Mouse (Mus musculus): Measurements from ENCODE around the gene Angptl8. TPM values are rescaled to one million over a fixed set of nuclear protein-coding genes. Genes with fewer than 3 reads are reported as not detected.

Gene Angptl8
- total RNA-seq, 1 experiment: not detected

- Histone ChIP-seq H3K36me3 (ENCODE audit: control insufficient read depth, insufficient read depth, low read length, poor library complexity, severe bottlenecking) (peaks cover 34% of the 10 kb centered on the region), H3K9me3 (ENCODE audit: control insufficient read depth, insufficient read depth, low read depth, low read length) (no peaks in the 10 kb centered on the region), H3K4me1 (ENCODE audit: control insufficient read depth in 2 of 2, insufficient read depth in 2 of 2, low read length in 2 of 2, poor library complexity in 1 of 2) (peaks cover 4 to 32% of the 10 kb centered on the region in 2 experiments; a peak in 3 of 4 replicates), H3K9ac (ENCODE audit: insufficient read depth, low read depth, low read length, poor library complexity, severe bottlenecking) (peak overlapping the region; percentile 56), H3K27ac (ENCODE audit: insufficient read depth, low read depth, low read length, poor library complexity, severe bottlenecking) (peak overlapping the region; percentile 92), H3K4me3 (ENCODE audit: insufficient read depth in 1 of 2, low read depth in 1 of 2, low read length in 2 of 2, poor library complexity in 1 of 2, severe bottlenecking in 1 of 2) (peak overlapping the region; percentile 30 to 62; a peak in 3 of 4 replicates)
- in situ Hi-C loops (cut with MboI; ENCODE audit: low sequenced_read_pairs in 2 of 2, unreplicated experiment in 2 of 2): no loop called here
- no peak for DNase-seq (ENCODE audit: low read depth, low spot score)
- TF ChIP-seq MAFK (IDR thresholded peaks at IDR 0.05; ENCODE audit: insufficient read depth, low read depth, low read length) (no peak), ZNF384 (IDR thresholded peaks at IDR 0.05; ENCODE audit: low read depth, low read length) (no peak), ZC3H11A (IDR thresholded peaks at IDR 0.05; ENCODE audit: borderline replicate concordance, low read depth, low read length) (no peak), CHD2 (IDR thresholded peaks at IDR 0.05; ENCODE audit: low read depth, low read length) (no peak), HCFC1 (IDR thresholded peaks at IDR 0.05; ENCODE audit: borderline replicate concordance, insufficient read depth, low read length) (no peak)
Observed at GRCm38 (mm10) chr9:21847926-21848325, 12.6 kb downstream of the Angptl8 start.

DNA sequence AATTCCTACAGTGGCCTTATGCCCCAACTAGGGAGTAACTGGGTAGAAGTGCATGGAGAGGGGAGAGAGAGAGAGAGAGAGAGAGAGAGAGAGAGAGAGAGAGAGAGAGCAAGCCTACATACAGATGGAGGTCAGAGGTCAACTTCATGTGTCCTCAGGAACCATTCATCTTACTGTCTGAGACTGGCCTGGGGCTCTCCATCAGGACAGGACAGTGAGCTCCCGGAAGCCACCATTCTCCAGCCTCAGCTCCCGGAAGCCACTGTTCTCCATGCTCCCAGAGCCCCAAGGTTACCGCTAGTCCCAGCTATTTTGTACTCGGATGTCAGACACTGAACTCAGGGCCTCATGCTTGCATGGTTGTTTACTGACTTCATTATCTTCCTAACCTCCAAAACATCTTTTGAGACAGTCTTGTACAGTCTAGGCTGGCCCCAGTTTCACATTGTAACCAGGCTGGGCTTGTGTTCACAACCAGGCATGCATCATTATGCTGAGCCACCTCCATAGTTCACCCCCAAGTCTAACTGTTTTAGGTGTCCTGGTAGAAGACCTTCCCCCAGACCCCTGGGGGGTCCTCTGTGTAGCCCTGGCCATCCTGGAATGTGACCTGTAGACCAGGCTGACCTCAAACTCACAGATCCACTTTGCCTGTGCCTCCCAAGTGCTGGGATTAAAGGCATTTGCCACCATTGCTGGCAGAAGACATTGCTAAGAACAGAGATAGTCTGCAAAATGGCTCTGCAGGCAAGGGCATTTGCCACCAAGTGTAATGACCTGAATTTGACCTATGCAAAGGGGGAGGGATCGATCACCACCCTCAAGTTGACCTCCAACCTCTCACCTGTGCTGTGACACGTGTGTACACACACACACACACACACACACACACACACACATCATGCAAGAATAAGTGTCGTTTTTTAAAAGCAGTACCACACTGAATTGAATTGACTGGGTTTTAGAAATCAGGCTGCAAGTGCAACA lies 14.7 kb downstream of the Angptl8 start:
- TF ChIP-seq ZC3H11A (IDR thresholded peaks at IDR 0.05; ENCODE audit: borderline replicate concordance, low read depth, low read length) (no peak), ZNF384 (IDR thresholded peaks at IDR 0.05; ENCODE audit: low read depth, low read length) (no peak), HCFC1 (IDR thresholded peaks at IDR 0.05; ENCODE audit: borderline replicate concordance, insufficient read depth, low read length) (no peak)
- H3K4me3 ChIP-seq (ENCODE audit: insufficient read depth in 1 of 2, low read depth in 1 of 2, low read length in 2 of 2, poor library complexity in 1 of 2, severe bottlenecking in 1 of 2): peak overlapping the region; percentile 31 to 49
- H3K36me3 ChIP-seq (ENCODE audit: control insufficient read depth, insufficient read depth, low read length, poor library complexity, severe bottlenecking): peaks cover 18% of the 10 kb centered on the region
- no peak for DNase-seq (ENCODE audit: low read depth, low spot score)
- in situ Hi-C loops (cut with MboI; ENCODE audit: low sequenced_read_pairs in 2 of 2, unreplicated experiment in 2 of 2): no loop called here
- peak overlapping the region; percentile 12; the same call in 1 of the 2 replicates for H3K9ac ChIP-seq (ENCODE audit: insufficient read depth, low read depth, low read length, poor library complexity, severe bottlenecking)
- peaks cover 4 to 32% of the 10 kb centered on the region in 2 experiments; a peak in 3 of 4 replicates for H3K4me1 ChIP-seq (ENCODE audit: control insufficient read depth in 2 of 2, insufficient read depth in 2 of 2, low read length in 2 of 2, poor library complexity in 1 of 2)
- peak overlapping the region; percentile 74; the same call in 1 of the 2 replicates for H3K27ac ChIP-seq (ENCODE audit: insufficient read depth, low read depth, low read length, poor library complexity, severe bottlenecking)
- no peaks in the 10 kb centered on the region for H3K9me3 ChIP-seq (ENCODE audit: control insufficient read depth, insufficient read depth, low read depth, low read length)

DNA sequence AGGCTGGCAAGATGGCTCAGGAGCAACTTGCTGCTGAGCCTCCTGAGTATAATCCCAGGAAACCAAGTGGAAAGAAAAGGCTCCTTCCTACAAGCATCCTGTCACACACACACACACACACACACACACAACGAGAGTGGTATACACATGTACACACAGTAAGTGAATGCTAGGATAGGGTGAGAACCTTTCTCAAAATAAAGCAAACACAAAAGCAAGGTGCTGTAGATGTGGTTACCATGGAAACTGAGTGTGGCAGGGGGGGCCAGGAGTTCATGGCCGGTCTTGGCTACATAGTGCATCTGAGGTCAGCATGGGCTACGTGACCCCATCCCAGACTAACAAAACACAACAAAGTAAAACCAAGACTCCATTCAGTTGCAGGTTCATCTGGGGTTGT lies 15.8 kb downstream of the Angptl8 start:
- DNase-seq (ENCODE audit: low read depth, low spot score): no peak
- H3K4me1 ChIP-seq (ENCODE audit: control insufficient read depth in 2 of 2, insufficient read depth in 2 of 2, low read length in 2 of 2, poor library complexity in 1 of 2): peaks cover 3 to 26% of the 10 kb centered on the region in 2 experiments; a peak in 3 of 4 replicates
- no peak for TF ChIP-seq MAFK (IDR thresholded peaks at IDR 0.05; ENCODE audit: insufficient read depth, low read depth, low read length)
- no peak for TF ChIP-seq CHD2 (IDR thresholded peaks at IDR 0.05; ENCODE audit: low read depth, low read length)
- TF ChIP-seq ZNF384 (IDR thresholded peaks at IDR 0.05; ENCODE audit: low read depth, low read length): no peak
- no peak for TF ChIP-seq HCFC1 (IDR thresholded peaks at IDR 0.05; ENCODE audit: borderline replicate concordance, insufficient read depth, low read length)
- TF ChIP-seq ZC3H11A (IDR thresholded peaks at IDR 0.05; ENCODE audit: borderline replicate concordance, low read depth, low read length): no peak
- H3K4me3 ChIP-seq (ENCODE audit: insufficient read depth in 1 of 2, low read depth in 1 of 2, low read length in 2 of 2, poor library complexity in 1 of 2, severe bottlenecking in 1 of 2): peak overlapping the region; percentile 89 to 98; a peak in 3 of 4 replicates
- no peaks in the 10 kb centered on the region for H3K9me3 ChIP-seq (ENCODE audit: control insufficient read depth, insufficient read depth, low read depth, low read length)
- no peak overlapping the region; the same call in 1 of the 2 replicates for H3K27ac ChIP-seq (ENCODE audit: insufficient read depth, low read depth, low read length, poor library complexity, severe bottlenecking)
- peaks cover 8% of the 10 kb centered on the region for H3K36me3 ChIP-seq (ENCODE audit: control insufficient read depth, insufficient read depth, low read length, poor library complexity, severe bottlenecking)
- peak overlapping the region; percentile 94; the same call in 1 of the 2 replicates for H3K9ac ChIP-seq (ENCODE audit: insufficient read depth, low read depth, low read length, poor library complexity, severe bottlenecking)
- in situ Hi-C loops (cut with MboI; ENCODE audit: low sequenced_read_pairs in 2 of 2, unreplicated experiment in 2 of 2): no loop called here

DNA sequence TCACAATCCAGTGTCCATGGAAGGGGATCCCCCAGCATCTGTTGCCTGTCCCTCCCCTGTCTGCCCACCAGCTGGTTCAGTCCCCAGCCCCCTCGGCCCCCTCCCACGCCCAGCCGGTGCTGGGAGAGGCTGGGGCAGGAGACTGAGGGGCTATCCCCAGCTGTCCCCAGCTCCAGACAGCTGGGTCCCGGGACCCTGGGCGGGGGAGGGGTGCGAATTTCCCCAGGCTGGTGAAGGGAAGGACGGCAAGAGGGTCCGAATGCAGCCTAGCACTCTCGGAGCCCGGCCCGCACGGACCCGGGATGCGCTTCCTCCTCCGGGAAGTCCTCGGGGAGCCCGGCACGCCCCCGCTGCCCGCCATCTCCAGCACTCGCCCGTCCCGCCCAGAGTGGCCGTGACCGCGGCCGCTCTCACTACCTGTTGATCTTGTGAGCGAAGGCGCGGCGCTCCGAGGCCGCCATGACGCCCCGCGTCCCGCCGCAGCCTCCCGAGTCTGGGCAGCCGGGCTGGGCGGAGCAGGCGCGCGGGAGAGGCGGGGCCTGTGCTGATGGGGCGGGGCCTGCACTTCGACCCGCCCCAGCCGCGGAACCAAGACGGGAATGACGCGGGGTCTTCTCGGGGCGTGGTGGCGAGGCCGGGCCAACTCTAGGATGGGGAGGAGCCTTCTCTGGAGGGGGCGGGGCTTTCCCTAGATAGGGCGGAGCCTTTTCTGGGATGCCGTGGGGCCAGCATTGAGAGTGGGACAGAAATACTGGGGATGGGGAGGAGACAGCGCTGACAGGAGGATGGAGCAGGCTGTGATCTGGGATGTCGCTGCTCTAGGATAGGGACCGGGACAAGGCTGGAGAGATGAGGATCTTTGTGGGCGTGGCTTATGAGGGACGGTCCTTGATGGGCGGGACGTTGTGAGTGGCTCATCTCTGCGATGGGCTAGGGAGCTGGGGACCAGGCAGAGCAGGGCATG lies 17.1 kb downstream of the Angptl8 start, which contains the start of gene Dock6:
Gene Dock6, minus strand, starts transcription at position 508 of the 964 bp plus-strand sequence.
- Histone ChIP-seq H3K36me3 (ENCODE audit: control insufficient read depth, insufficient read depth, low read length, poor library complexity, severe bottlenecking) (peaks cover 3% of the 10 kb centered on the region; the same call in 1 of the 2 replicates), H3K27ac (ENCODE audit: insufficient read depth, low read depth, low read length, poor library complexity, severe bottlenecking) (peak within 1 kb of the TSS; percentile 77), H3K4me1 (ENCODE audit: control insufficient read depth in 2 of 2, insufficient read depth in 2 of 2, low read length in 2 of 2, poor library complexity in 1 of 2) (peaks cover 3 to 23% of the 10 kb centered on the region in 2 experiments; a peak in 3 of 4 replicates), H3K9ac (ENCODE audit: insufficient read depth, low read depth, low read length, poor library complexity, severe bottlenecking) (peak within 1 kb of the TSS; percentile 94), H3K4me3 (ENCODE audit: insufficient read depth in 1 of 2, low read depth in 1 of 2, low read length in 2 of 2, poor library complexity in 1 of 2, severe bottlenecking in 1 of 2) (peak within 1 kb of the TSS; percentile 89 to 98), H3K9me3 (ENCODE audit: control insufficient read depth, insufficient read depth, low read depth, low read length) (no peaks in the 10 kb centered on the region)
- no peak for TF ChIP-seq ZC3H11A (IDR thresholded peaks at IDR 0.05; ENCODE audit: borderline replicate concordance, low read depth, low read length)
- TF ChIP-seq ZNF384 (IDR thresholded peaks at IDR 0.05; ENCODE audit: low read depth, low read length): 0 out of 2 replicates have a peak, but pooled peaks have one; percentile 17
- 0 out of 2 replicates have a peak, but pooled peaks have one; percentile 35 for TF ChIP-seq HCFC1 (IDR thresholded peaks at IDR 0.05; ENCODE audit: borderline replicate concordance, insufficient read depth, low read length)
- TF ChIP-seq CHD2 (IDR thresholded peaks at IDR 0.05; ENCODE audit: low read depth, low read length): no peak
- DNase-seq (ENCODE audit: low read depth, low spot score): peak; percentile 95
- in situ Hi-C loops (cut with MboI; ENCODE audit: low sequenced_read_pairs in 2 of 2, unreplicated experiment in 2 of 2): no loop called here

Data from ES-E14 (cell line).